Mouse (Mus musculus) lung, postnatal 36 days (tissue): ENCODE data around the gene Tiam1.

ENCODE experiments used
- DNase-seq: peaks from one replicate; pipeline ENCODE4 v3.0.0; 2022; ENCODE audit warnings: mixed read lengths

Tiam1 gene

GRCm38 (mm10) chr16:90142574-90143415, 774 bp downstream of the Tiam1 start:
- peak; percentile 28 for DNase-seq

GRCm38 (mm10) chr16:90142247-90142573, 1.4 kb downstream of the Tiam1 start:
- peak; percentile 28 for DNase-seq

GRCm38 (mm10) chr16:90141556-90141955, 2.0 kb downstream of the Tiam1 start:
- DNase-seq, result no peak

GRCm38 (mm10) chr16:90140571-90140970, 3.0 kb downstream of the Tiam1 start:
- DNase-seq, result no peak

- DNase-seq, result no peak
Observed at GRCm38 (mm10) chr16:90139696-90140095, 3.9 kb downstream of the Tiam1 start.

- no peak for DNase-seq
Observed at GRCm38 (mm10) chr16:90138151-90138550, 5.4 kb downstream of the Tiam1 start.

- DNase-seq, result no peak
Observed at GRCm38 (mm10) chr16:90137175-90137574, 6.4 kb downstream of the Tiam1 start.

GRCm38 (mm10) chr16:90135580-90135979, 8.0 kb downstream of the Tiam1 start:
- DNase-seq, result no peak

GRCm38 (mm10) chr16:90134351-90134750, 9.2 kb downstream of the Tiam1 start:
- DNase-seq, result no peak

- DNase-seq, result no peak
Observed at GRCm38 (mm10) chr16:90132816-90133215, 10.8 kb downstream of the Tiam1 start.

- DNase-seq, result no peak
Observed at GRCm38 (mm10) chr16:90132331-90132730, 11.2 kb downstream of the Tiam1 start.

- DNase-seq, result no peak
Observed at GRCm38 (mm10) chr16:90128817-90129587, 14.6 kb downstream of the Tiam1 start.

GRCm38 (mm10) chr16:90128361-90128760, 15.2 kb downstream of the Tiam1 start:
- no peak for DNase-seq

GRCm38 (mm10) chr16:90125318-90126314, 18.0 kb downstream of the Tiam1 start:
- peak; percentile 29 for DNase-seq

GRCm38 (mm10) chr16:90123091-90123490, 20.5 kb downstream of the Tiam1 start:
- DNase-seq, result no peak

GRCm38 (mm10) chr16:90122439-90122838, 21.1 kb downstream of the Tiam1 start:
- DNase-seq, result peak; percentile 8

- no peak for DNase-seq
Observed at GRCm38 (mm10) chr16:90121799-90122198, 21.8 kb downstream of the Tiam1 start.

GRCm38 (mm10) chr16:90119969-90120368, 23.6 kb downstream of the Tiam1 start:
- no peak for DNase-seq

- DNase-seq, result no peak
Observed at GRCm38 (mm10) chr16:90116637-90117182, 26.9 kb downstream of the Tiam1 start.

- DNase-seq, result peak; percentile 49
Observed at GRCm38 (mm10) chr16:90112577-90113155, 30.9 kb downstream of the Tiam1 start.

- no peak for DNase-seq
Observed at GRCm38 (mm10) chr16:90109500-90109899, 34.1 kb downstream of the Tiam1 start.
